Mouse (Mus musculus): ENCODE measurements around the gene Sez6.

The Sez6 gene

DNA sequence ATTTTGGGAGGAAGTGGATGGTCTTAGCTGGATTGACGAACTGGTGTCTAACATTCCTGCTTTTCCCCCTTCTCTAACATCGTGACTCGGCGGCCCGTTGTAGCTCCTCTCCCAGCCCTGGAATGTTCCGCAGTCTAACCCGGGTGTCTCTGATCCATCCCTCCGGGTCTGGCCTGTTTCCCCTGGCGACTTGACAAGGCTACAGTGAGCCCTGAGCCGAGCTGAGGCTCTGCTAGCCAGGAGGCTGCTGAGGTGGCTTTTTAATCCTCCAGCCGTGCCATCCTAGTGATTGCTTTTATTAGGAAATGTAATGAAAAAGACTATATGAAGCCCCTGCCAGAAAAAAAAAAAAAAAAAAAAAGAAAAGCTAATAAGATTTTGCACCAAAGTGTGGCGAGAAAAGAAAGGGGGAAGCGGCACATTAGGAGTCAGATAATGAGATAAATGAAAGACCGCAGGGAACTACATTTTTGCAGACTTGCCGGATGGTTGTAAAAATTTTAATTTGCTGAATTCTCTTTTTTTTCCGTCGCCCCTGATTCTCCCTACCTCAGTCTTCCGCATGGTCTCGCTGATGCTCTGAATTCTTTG lies 24.4 kb upstream of the Sez6 start:
- DNase-seq (ENCODE audit: low read depth, low spot score), result peak; percentile 73

DNA sequence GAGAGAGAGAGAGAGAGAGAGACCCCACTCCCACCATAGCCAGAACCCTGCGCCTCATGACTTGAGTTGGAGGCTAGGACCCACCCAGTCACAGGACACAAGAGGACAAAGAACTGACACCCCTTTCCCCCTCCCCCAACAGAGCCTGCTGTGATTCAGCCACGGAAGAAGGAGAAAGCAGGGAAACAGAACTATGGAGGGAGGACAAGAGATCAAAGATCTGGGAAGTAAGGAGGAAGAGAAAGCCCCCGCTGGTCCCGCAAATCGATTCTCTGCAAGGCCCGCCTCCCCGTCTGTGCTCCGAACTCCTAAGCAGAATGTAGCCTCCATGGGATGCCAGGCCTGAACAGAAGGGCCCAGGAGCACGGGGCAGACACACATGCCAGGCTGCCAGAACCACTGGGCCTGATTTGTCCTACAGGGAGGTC lies 23.8 kb upstream of the Sez6 start:
- peak; percentile 81 for DNase-seq (ENCODE audit: low read depth, low spot score)

DNA sequence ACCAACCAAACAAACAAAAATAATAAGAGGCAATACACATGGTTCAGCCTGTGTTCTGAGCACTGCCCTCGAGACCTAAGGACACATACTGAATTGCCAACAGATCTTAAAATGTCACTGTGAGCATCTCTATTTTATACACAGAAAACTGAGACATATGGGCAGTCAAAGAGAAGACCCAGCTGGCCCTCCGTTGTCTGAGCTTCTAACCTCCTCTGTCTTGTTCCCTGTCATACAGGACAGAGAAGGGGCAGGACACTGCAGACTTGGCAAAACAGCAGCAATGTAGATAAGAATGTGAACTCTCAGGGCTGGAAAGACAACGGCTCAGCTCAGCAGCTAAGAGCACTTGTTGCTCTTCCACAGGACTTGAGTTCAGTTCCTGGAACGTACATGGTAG lies 22.1 kb upstream of the Sez6 start:
- no peak for DNase-seq (ENCODE audit: low read depth, low spot score)

DNA sequence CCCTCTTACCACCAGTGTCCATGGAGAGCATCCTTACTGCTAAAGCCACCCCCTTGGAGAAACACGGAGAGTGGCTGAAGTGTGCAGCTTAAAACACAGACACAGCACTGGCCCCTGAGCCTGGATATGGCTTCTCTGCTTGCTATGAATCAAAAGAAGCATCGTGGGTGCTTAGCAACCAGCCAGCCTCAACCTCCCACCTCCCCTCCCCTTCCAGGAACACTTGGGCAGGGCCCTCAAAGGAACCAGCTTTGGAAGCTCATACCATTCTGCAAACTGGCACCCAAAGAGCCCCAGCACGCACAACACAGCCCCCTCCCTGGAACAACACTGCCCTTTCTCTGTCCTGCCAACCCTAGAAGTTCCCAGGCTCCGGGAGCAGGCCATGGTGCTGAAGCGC lies 21.2 kb upstream of the Sez6 start:
- DNase-seq (ENCODE audit: low read depth, low spot score), result no peak

DNA sequence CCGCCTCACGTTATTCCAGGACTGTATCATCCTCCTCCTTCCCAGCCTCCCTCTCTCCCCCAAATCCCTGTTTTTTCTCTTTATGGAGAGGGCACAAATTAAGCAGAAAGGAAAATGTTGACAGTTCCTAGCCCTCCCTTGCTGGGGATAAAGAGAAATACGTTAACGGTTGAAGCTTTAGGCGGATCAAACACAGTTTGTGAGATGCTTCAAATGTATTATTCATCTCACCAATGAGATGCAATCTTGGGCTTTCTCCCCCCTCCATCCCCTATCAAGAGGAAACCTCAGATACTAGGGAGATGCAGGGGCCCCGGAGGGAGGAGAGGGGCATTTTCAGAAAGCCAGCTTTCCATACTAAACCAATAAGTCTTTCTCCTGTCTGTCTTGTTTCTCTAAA lies 20.8 kb upstream of the Sez6 start:
- no peak for DNase-seq (ENCODE audit: low read depth, low spot score)

DNA sequence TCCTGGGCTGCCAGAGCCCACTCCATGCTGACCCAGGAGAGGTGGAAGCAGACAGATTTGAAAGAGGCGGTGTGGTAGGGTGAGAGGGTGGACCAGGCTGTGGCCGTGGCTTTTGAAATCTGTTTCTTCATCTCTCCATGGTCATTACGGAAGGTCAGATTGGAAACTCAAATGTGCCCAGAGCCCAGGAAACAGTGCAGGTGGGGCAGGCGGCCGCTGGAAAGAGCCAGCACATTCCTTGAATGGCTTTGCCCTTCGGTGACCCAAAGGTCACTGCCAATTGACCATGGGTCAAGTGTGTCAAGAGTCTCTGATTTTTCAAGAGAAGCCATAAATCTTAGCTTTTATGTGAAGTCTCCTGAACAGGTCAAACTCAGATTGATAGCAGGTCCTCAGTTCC lies 17.1 kb upstream of the Sez6 start:
- DNase-seq (ENCODE audit: low read depth, low spot score), result no peak

DNA sequence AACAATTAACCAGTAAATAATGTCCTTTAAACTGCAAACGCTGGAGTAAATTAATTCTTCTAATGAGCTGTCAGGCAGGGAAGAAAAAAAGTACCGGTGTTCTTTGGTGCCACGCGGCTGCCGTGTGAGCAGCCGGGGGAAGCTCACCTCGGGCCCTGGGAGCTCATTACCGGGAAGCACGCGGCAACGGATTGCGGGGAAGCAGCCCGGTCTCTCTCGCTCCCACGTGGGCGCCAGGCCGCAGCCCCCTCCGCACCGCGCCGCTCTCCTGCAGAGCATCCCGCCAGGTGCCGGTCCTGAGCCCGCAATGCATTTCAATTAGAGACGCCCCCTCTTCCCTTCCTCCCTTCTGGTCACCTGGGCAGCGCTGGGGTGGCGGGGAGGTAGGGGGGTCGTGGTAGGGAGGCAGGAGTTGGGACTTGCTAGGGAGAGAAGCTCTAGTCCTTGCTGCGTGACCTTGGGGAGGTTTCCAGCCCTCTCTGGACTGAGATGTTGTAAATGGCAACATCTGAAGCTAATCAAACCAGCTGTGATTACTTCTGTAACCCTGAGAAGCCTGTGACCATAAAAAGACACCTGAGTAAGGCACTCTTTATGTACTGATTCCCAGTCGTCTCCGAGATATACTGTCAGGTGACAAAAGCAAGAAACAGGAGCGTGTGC lies 15.9 kb upstream of the Sez6 start:
- no peak for DNase-seq (ENCODE audit: low read depth, low spot score)

DNA sequence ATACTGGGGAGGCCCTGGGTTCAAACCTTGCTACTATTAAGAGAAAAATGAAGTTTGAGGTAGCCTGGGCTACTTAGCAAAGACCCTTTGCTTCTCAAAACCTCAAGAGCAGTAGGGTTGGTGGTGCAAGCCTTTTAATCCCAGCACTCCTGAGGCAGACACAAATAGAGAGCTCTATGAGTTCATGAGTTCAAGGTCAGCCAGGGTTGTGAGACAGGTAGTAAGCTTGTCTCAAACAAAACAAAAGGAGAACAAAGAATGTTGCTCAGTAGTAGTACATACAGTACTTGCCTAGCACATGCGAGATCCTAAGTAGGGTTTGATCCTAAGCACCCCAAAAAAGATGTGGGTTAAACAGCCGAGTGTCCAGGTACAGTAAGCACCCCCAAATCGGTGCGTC lies 13.9 kb upstream of the Sez6 start:
- DNase-seq (ENCODE audit: low read depth, low spot score), result no peak

DNA sequence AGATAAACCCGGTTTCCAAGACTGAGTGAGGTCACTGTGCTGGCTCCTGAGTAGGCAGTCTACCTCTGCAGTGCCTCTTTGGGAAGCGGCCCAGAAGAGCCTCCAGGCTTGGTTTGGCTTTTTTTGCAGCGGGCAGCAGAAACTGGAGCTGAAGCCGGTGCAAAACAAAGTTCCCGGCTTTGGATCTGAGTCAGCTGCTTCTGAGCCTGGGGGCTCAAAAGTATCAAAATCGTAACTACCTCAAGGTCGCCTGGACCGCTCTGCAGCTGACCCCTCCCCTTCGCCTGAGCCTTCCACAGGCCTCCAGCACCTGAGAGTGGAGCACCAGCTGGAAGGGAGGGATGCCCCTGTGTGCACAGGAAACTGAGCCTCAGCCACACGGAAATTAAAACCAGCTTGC lies 13.4 kb upstream of the Sez6 start:
- DNase-seq (ENCODE audit: low read depth, low spot score), result peak; percentile 80

DNA sequence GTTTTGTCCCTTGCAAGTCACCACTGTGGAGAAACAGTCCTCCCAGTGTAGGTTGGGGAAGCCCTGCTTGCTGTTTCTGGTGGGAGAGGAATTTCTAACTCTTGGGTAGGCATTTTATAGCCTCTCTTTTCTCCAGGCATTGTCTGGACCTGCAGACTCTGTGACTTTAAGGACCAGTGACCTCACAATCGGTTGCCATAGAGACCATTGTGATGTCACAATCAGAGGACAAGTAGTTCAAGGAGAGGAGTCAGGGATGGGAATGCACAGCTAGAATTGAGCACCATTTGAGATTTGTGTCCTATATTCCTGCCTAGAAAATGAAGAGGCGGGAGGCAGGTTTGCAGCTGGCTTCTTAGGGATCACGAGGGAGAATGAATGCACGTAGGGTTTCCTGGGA lies 7.3 kb upstream of the Sez6 start:
- DNase-seq (ENCODE audit: low read depth, low spot score), result no peak

DNA sequence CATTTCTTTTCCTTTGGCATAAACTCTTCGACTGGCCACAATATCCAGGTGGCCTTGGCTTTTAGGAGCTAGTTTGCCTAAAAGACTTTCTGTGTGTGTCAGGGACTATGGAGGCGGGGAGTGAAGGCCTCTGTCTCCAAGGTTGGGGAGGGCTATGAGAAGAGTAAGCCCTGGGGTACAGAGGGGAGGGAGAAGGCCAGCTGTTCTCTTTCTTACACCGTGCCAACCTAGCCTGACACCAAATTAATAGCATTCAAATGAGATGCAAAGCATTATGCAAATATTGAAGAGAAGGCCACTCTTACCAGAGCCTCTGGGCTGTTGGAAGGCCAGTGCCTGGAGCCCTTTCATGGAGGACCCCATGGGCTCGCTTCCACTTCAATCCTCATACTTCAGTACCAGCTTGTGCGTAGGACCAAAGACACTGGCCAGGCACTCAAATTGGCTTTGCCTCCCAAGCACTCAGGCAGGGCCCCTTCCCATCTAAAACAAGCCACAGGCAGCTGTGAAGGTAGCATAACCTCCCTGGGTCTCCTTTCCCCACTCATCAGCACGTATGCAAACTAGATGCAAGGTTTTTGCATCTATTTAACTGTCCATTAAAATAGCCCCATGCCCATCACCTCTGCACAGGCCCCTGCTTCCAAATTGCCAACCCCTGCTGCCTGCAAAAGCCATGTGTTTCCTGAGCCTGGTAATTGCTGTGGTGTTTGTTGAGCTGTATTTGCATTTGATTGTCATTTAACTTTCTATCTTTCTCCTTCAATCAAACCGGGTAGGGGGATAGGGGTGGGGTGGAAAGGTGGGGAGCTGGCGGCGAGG lies 4.6 kb upstream of the Sez6 start:
- DNase-seq (ENCODE audit: low read depth, low spot score), result no peak

DNA sequence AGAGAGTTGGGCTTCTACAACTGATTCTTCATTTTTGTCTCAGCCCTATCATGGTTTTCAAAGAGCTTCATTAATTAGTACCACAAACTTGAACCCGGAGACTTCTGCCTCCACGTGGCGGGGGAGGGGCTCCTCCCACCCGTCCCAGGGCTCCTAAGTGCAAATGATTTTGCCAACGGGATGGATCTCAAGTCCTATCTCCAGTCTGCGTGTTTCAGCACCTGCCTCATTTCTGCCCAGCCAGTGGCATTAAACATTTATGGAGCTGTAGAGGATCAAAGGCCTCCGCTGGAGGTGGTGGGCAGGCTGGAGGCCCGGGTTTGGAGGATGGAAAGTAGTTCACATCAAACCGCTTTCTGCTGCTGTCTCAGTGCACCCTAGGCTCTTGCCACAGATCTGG lies 3.9 kb upstream of the Sez6 start:
- DNase-seq (ENCODE audit: low read depth, low spot score), result no peak

DNA sequence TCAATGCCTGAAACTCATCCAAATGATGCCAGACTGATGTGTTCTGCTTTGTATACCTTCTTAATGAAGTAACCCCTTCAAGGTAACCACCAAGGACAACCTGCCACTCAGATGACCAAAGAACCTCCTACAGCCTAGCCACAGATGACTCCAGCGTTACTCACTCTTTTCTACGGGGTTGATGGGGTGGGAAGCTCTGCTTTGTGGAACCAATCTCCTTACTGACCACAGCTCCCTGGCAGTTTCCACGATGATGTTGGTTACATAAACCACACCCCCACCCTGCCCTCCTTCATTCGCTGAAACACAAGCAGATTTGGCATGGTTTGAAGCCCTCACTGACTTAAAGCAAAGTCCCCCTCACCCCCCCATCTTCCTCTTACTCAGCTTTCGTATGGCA lies 2.8 kb upstream of the Sez6 start:
- no peak for DNase-seq (ENCODE audit: low read depth, low spot score)

DNA sequence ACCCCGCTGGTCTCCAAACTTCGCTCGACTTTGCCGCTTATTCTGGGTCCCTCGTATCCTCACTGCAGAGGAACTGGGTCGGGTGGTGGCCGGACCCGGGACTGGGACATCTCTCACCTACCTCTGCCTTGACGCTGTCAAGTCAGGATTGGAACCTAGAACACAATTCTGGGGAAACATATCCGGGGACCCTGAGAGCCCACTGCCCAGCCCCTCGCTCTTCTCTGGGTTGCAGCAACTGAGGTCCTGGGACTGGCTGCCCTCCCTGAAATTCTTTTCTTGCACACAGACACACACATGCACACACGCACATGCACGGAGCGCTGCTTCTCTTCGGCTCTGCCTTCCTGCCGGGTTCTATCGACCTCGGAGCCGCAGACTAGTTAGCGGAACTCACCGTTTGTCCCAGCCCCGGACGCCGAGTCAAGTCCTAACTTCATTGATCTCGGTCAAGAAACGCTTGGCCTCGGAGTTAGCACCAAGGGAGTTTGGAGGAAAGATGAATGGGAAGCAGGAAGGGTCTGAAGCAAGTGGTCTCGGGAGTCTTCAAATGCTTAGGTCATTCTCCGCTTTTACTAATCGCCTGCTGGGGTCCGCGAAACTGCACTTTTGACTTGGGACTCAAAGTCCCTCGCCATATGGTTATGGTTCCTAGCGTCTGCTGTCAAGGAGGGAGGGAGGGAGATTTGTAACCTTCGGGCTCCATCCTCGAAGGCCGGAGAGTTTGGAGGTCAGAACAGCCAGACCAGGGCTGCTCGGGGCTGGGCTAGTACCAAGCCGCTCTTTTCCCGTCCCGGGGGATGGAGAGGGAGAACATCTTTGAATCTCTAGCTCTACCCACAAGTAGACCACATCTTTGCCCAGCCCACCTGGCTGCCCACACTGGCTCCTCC lies 1.2 kb downstream of the Sez6 start:
- DNase-seq (ENCODE audit: low read depth, low spot score), result peak; percentile 47

DNA sequence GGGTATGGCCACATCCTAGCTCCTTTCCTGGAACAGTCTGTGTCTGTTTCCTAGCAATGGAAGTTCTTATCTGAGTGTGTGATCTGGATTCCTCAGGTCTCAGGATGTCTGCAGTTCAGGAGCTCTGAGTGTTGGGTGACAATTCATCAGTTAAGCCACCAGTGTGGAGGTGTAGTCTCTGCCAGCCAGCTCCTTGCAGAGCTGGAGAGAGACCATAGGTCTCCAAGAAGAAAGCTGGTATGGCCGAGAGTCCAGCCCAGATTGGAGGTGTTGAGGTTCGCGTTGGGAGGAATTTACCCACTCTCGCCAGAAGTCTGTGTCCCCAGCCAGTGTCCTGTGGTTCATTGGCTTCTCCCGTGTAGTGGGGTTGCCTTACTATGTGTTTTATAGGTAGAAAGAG lies 2.0 kb downstream of the Sez6 start:
- DNase-seq (ENCODE audit: low read depth, low spot score), result no peak

DNA sequence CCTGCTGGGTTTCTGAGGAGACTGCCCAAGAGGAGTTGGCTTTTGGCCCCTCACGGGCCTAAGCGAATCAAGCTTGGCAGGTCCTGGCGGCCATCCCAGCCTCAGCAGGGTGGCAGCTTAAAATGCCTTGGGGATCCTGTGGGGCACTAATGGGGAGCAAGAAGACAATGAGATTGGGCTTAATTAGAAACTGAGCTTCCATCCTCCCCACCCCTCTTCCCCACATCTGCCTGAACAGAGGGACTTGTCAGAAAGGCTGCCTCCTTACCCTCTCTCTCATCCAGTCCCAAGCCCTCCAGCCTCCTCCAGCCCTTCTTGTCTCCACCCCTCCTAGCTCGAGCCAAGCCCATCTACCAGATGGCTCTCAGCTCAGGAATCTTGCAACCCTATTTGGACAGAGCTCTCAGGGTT lies 3.5 kb downstream of the Sez6 start:
- peak; percentile 51 for DNase-seq (ENCODE audit: low read depth, low spot score)

DNA sequence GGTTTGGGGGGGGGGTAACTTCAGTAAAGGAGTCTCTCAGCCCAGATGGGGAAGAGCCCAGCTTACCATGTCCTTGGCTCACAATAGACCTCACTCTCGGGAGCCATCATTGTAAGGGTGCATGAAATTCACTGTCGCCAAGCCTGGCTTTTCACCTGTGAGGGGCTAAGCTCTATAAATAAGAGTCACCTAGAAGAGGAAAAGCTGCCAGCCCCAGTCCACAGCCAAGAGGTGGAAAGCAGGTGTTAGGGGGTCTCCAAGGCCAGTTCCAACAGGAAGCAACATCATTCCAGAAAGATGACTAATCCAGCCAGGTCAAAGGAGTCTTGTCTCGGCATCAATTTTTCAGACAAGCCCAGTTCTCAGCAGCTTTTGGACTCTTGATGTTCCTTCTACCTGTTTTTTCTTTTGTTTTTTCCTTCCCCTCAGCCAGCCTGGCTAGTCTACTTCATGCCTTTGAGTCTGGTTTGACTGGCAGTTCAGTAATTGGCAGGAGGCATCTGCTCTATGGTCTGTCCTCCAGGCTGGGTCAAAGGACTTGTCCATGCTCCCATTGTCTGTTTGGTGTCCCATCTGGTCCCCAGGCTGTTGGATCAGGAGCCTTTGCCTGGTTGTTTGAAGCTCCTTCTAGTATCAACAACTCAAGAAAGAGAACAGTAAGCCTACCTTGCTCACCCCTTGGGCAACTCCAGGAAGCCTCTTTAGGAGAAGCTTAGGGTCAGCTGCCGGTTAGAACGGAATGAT lies 4.1 kb downstream of the Sez6 start:
- DNase-seq (ENCODE audit: low read depth, low spot score), result no peak

DNA sequence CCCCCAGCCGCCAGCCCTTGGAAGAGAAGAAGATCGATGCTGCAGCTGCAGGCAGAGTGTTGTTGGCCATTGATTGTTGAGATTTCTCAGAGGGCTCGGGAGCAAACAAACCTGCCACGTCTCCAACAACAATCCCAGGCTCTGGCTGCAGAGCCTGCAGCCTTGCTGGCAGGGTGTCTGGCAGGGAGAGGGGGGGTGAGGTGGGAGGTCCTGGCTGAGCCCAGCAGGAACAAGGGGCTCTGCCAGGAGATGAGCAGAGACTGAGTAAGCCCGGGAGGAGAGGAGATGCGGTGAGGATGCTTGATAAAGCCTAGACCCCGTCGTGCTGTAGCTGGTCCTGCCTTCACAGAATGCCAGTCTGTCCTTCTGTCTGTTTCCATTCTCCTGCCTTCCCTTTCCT lies 6.2 kb downstream of the Sez6 start:
- DNase-seq (ENCODE audit: low read depth, low spot score), result no peak

DNA sequence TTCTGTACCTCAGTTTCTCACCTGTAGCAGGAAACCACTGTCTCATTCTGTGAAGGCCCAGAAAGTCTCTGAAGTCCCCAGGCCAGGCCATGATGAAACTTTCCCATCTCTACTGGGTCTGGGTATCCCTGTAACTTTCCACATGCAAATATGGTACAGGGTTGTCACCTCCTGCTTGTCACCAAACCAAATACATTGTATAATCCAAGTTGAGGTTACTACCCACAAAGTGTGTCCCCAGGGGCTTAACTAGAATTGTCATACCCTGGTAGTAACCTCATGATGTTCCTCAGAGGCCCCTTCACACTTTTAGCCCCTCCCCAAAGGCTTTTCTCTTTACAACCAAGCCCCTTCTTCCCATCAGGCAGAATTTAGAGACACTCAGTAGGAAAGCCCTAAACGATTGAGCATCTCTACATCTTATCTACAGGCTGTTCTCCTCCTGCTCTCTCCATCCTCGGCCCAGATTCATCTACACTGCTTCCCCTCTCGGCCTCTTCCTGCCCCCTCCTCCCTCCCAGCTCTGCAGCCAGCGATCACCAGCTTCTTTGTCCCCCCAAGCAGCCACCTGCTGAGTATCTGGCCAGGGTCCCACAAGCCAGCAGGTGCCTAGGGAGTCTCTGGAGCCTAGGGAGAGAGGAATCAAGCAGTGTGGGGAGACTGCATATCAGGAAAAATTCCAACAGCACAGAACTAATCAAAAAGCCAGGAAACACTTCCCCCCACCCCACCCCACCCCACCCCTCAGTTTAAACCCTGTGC lies 7.2 kb downstream of the Sez6 start:
- DNase-seq (ENCODE audit: low read depth, low spot score), result no peak

DNA sequence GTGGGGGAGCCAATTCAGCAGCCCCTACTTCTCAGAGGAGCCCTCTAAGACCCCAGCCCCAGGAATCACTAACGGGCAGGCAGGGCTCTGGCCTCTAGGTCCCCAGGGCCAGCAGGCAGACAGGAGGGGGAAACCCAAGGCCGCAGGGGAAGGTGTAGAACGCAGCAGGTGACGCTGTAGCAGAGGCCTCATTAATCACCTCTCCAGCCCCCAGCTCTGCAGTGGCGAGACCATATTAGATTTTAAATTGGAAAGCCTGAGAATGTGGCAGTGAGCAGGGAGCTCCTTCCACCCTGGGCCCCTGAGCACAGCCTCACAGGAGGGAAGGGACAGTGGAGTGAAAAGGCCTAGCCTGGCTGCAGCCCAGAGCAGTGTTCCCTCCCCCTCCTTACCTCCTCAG lies 11.6 kb downstream of the Sez6 start:
- DNase-seq (ENCODE audit: low read depth, low spot score), result no peak

DNA sequence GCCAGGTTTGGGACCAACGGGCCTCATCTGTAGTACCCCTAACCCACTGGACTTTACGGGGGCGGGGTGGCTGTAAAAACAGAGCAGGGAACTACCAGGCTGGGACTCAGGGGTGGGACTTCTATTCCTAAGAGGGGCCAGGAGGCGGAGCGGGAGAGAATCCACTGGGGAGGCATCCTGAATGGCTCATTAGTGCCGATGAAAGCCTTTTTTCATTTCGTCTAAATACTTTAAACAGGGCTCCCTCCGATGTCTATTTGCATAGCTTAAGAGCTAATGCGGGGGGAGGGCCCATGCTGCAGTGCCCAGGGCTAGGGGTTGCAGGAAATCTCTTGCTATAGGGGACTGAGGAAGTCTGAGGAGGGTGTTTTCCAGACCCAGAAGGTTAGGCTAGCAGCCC lies 17.3 kb downstream of the Sez6 start:
- peak; percentile 96 for DNase-seq (ENCODE audit: low read depth, low spot score)
